Comparison of ENCODE assay signal across 29 mouse cellular contexts in the genomic region with DNA sequence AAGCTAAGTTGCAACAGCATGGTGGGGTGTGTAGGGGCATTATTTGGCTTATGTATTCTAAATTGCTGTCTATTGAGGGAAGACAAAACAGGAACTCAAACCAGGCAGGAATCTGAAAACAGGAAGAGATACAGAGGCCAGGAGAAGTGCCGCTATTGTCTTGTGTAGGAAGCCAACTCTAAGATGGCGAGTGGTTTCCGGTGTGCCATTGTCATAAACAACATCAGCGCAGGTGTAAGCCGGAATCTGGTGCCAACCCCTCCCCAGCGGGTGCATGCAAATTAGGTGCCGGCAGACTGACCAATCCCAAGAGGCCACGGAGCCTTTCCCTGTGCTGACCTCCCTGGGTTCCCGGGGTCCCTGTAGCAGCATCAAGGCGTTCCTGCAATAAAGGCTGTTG. TPM values are rescaled to one million over a fixed set of nuclear protein-coding genes. Genes with fewer than 3 reads are reported as not detected.
DNase-seq lines count a peak whose midpoint lies in the region; TF ChIP-seq lines count a peak whose summit lies in the region.
"Had no signal": no experiment of that assay in that cellular context is flagged by ENCODE, and none has a peak within 500 bp of the region (broad histone marks: within the 10 kb centered on the region; RNA-seq: fewer than 3 reads in every experiment).

No protein-coding gene starts in this region.

- no peak for TF ChIP-seq CTCF in testis, adult 2 months (IDR thresholded peaks at IDR 0.05; ENCODE audit: control insufficient read depth, insufficient read depth, insufficient replicate concordance, low read depth, low read length)

- H3K4me3 ChIP-seq in testis, adult 2 months (ENCODE audit: control insufficient read depth, low read depth, low read length), result peak overlapping the region; percentile 9; the same call in 1 of the 2 replicates
- H3K4me3 ChIP-seq: embryonic facial prominence, embryonic 10.5 days; embryonic facial prominence, embryonic 12.5 days; forebrain, embryonic 13.5 days; forebrain, embryonic 15.5 days had no signal

- H3K27ac ChIP-seq in testis, adult 2 months (ENCODE audit: control insufficient read depth, insufficient read depth, low read depth, low read length), result peak overlapping the region; percentile 55
- H3K27ac ChIP-seq: embryonic facial prominence, embryonic 10.5 days; embryonic facial prominence, embryonic 12.5 days; forebrain, embryonic 13.5 days; forebrain, embryonic 15.5 days had no signal

- no peaks in the 10 kb centered on the region for H3K27me3 ChIP-seq in testis, adult 2 months (ENCODE audit: control insufficient read depth, insufficient read depth, low read length)
- H3K27me3 ChIP-seq: CH12.LX; embryonic facial prominence, embryonic 12.5 days had no signal

- no peak for TF ChIP-seq POLR2A in testis, adult 2 months (IDR thresholded peaks at IDR 0.05; ENCODE audit: control insufficient read depth, low read depth, low read length)

- H3K36me3 ChIP-seq in testis, adult 2 months (ENCODE audit: control insufficient read depth, insufficient read depth, low read length), result no peaks in the 10 kb centered on the region
- H3K36me3 ChIP-seq: embryonic facial prominence, embryonic 10.5 days; embryonic facial prominence, embryonic 12.5 days; forebrain, embryonic 15.5 days had no signal

- DNase-seq in testis, postnatal 10 days (ENCODE audit: low spot score), result no peak
- DNase-seq in ES-CJ7 (ENCODE audit: low read depth, low spot score), result peak; percentile 56
- peak; percentile 70 for DNase-seq in ZHBTc4 (ENCODE audit: low read depth, low spot score)
- DNase-seq in gastrocnemius, postnatal 36 days, result no peak
- DNase-seq in gastrocnemius, postnatal 25 days, result no peak
- DNase-seq in kidney, adult 8-10 months, result no peak
- DNase-seq: adrenal gland, adult 2 months; adrenal gland, postnatal 10 days; adrenal gland, postnatal 25 days; B cell, adult 2 months; cerebellum, adult 11 months; cerebellum, adult 18-20 months; cerebellum, adult 8-10 months; cerebellum, adult 9-11 months; cerebellum, postnatal 14 days; cerebellum, postnatal 36 days; forebrain, postnatal 0 days had no signal

- intact Hi-C loops in gastrocnemius, postnatal 36 days (cut with DNase I), result no loop called here

- H3K4me1 ChIP-seq in testis, adult 2 months (ENCODE audit: control insufficient read depth, insufficient read depth, low read length), result peaks cover 4% of the 10 kb centered on the region
- H3K4me1 ChIP-seq: embryonic facial prominence, embryonic 12.5 days had no signal

RNA-seq across cellular contexts. Expression of a gene that starts 32.4 kb away (rescaled TPM):
- not detected in 2 replicates for polyA plus RNA-seq in testis, adult 2 months (2012; rRNA removed)
- total RNA-seq in gastrocnemius, postnatal 36 days (2021), result not detected
- total RNA-seq in gastrocnemius, postnatal 25 days (2021), result not detected
- total RNA-seq: adrenal gland, adult 2 months; adrenal gland, postnatal 10 days; adrenal gland, postnatal 25 days; adrenal gland, postnatal 4 days; CH12.LX; common myeloid progenitor, adult 5-6 weeks; ES-E14; MEL had no signal
- polyA plus RNA-seq: adrenal gland, adult 2 months; CD4-positive, CD25-positive, alpha-beta regulatory T cell, adult 4 months; embryonic facial prominence, embryonic 14.5 days had no signal

Comparison
In these comparisons a context has a peak if more than half of its experiments do, and no peak if none do; other contexts are left out.
1. DNase-seq: peak in ES-CJ7 (single experiment) and ZHBTc4 (single experiment); none in testis, postnatal 10 days (single experiment), gastrocnemius, postnatal 36 days (0 of 2), gastrocnemius, postnatal 25 days (single experiment) and kidney, adult 8-10 months (0 of 2).